Mouse (Mus musculus): ENCODE measurements around the gene Fgf15.
A peak's percentile ranks its signal among the peaks of the same experiment; 100 is the strongest.

Fgf15 gene

DNA sequence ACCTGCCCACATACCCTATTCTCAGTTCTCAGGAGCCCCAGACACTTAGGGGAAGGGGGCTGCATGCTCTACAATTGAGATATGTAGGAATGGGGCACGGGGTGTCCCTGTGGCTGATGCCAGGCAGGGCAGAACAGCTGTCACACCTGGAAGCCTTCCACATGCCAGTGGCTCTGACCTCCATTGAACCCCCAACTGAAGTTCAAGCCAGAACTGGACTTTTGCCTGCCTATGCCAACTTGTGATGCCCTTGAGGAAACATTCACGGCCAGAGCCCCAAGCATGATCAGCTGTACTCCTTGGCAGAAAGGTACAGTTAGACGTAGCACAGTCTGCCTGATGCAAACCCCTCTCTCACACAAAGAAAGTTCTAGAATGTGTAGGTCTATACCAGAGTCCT lies 37.0 kb downstream of the Fgf15 start:
- peak; percentile 84 for DNase-seq

DNA sequence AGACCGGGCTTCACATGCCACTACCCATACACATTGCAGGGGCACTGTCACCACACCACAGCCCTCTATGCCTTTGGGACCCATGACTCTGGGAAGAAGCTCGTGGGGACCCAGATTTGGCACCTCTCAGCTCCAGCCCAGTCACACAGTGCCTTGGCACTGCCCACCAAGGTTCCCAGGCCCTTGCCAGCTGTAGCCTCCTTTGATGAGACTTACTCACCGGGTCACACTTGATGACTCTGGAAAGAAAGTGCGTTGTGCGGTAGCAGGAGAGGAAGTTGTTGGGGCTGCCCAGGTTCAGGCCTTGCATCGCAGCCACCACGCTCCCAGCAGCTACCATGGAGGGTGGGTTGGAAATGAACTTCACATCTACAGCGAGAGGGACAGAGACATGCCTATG lies 37.5 kb downstream of the Fgf15 start:
- DNase-seq: no peak

GRCm38 (mm10) chr7:144934901-144935300 lies 38.6 kb downstream of the Fgf15 start:
- no peak for DNase-seq

- DNase-seq: peak; percentile 46
Measured at GRCm38 (mm10) chr7:144935563-144935962, 39.2 kb downstream of the Fgf15 start.

DNA sequence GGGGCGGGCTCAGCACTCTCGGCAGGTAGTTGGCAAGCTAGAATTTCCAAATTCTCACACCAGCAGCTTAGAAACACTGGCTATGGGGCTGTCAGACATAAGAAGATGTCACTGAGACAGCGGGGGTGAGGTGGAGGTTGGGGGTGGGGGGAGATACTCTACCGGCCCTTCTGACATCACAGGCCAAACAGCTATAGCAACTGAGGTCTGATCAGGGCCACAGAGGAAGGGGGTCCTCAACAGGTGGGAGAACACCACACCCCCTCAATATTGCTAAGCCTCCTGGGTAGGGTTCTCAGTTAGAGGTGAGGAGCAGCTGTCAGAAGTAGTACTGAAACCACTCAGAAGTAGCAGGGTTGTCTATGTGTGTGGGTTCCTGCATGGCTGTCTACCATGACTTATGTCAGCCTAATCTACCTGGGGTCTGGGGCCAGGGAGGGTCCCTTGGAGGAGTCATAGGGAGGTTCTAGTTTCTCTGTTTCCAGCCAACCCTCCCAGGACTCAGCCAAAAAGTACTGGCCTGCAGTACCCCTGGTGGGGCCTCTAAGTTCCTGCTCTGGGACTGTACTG lies 40.1 kb downstream of the Fgf15 start:
- DNase-seq: no peak

GRCm38 (mm10) chr7:144937490-144937889 lies 41.2 kb downstream of the Fgf15 start:
- peak; percentile 91 for DNase-seq

GRCm38 (mm10) chr7:144937899-144938517 lies 41.7 kb downstream of the Fgf15 start:
- DNase-seq: no peak

DNA sequence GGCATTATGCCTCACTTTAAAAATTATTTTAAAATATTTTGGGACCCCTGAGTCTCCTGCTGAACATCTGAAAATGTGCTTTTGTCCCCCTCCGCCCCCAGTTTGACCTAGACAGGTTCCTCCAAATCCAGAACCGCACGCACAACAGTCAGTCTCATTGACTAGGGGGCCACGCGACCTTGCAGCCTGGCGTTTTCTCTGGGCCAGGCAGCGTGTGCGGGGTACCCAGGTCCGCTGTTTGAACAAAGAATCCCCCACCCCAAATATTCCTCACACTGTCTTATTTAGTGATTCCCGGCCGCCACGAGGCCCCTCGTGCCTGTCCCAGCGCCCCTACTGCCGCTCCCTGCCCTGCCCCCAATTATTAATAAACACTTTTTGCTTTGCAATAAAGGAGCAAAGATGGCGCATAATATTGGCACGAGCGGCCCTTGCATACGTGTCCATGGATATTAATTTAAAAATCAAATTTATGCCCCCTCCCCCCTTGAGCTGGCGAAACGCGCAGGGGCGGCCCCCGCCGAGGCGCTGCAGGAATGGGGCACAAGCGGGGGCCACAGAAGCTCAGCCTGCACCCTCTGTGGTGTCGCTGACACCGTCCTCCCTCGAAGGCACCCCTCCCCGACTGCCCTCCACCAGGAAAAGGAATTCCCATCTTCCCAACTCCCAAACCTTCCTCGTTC lies 42.5 kb downstream of the Fgf15 start:
- peak; percentile 26 for DNase-seq

- peak; percentile 83 for DNase-seq
Measured at GRCm38 (mm10) chr7:144939344-144940002, 43.1 kb downstream of the Fgf15 start, which contains the start of gene Ccnd1. Gene Ccnd1, minus strand, starts transcription at chr7:144939925.

DNA sequence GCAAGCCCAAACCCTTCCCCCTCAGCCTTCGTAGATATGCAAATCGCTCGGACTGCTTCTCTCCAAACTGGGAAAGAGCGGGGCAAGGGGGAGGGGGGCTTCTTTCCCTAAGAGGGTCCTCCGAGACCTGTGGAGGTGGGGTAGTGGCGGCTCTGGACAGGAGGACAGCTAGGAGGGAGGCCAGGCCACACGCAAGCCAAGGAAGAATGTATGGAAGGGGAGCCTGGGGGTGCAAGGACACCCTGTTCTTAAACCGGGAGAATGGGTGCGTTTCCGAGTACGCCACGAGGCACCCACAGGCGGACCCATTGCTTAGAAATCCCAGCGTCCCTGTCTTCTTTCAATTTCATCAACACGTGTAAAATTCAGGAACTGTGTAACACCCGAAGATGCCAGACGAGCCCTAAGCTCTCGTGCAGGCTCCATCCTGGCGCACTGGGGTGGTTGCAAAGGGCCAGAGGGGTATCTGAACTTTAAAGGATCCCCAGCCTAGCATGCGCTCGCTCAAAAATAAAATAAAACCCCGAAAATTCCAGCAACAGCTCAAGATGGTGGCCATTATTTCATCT lies 43.8 kb downstream of the Fgf15 start:
- peak; percentile 64 for DNase-seq

- DNase-seq: no peak
Measured at GRCm38 (mm10) chr7:144940585-144940984, 44.3 kb downstream of the Fgf15 start.

GRCm38 (mm10) chr7:144941242-144941831 lies 45.0 kb downstream of the Fgf15 start:
- peak; percentile 94 for DNase-seq

- DNase-seq: peak; percentile 45
Measured at GRCm38 (mm10) chr7:144942071-144942743, 45.9 kb downstream of the Fgf15 start.

DNA sequence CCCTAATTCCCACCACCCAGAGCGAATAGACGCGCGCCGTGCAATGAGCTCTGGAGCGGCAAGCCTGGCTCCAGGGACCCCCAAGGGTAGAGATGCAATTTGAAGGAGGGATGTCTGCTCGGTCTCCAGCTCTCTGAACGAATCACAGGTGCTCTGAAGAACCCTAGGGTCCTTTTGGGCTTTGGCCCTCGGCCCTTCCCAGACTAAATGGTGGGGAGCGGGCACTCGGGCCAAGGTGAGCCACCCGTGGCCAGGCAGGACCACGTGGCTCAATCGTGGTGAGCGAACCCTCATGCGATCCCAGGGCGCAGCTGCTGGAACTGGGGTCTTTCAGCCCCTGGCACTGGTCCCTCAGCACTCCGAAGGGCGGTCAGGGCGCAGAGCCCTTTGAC lies 46.4 kb downstream of the Fgf15 start:
- no peak for DNase-seq

- peak; percentile 83 for DNase-seq
Measured at GRCm38 (mm10) chr7:144943254-144943653, 46.9 kb downstream of the Fgf15 start.

Measured in kidney, adult 9 months (tissue).